Mouse (Mus musculus): ENCODE data around the gene Pde2a. TPM values are rescaled to one million over a fixed set of nuclear protein-coding genes. Genes with fewer than 3 reads are reported as not detected.

Pde2a gene
- total and polyA plus RNA-seq, 3 experiments, result 0.11 to 0.62 TPM; not detected in 1

- no peaks in the 10 kb centered on the region for H3K79me2 ChIP-seq (ENCODE audit: control insufficient read depth, insufficient read depth, low read length, poor library complexity)
- no peaks in the 10 kb centered on the region for H3K36me3 ChIP-seq (ENCODE audit: control insufficient read depth in 1 of 2, insufficient read depth in 2 of 2, low read length in 2 of 2)
- H3K9ac ChIP-seq (ENCODE audit: control insufficient read depth, low read depth, low read length, poor library complexity, severe bottlenecking), result no peak overlapping the region
- no peaks in the 10 kb centered on the region for H3K9me3 ChIP-seq (replicated peaks; ENCODE audit: insufficient read depth, low read length)
- H3K27me3 ChIP-seq (ENCODE audit: control insufficient read depth in 1 of 2, insufficient read depth in 2 of 2, low read length in 2 of 2), result no peaks in the 10 kb centered on the region; a peak in 1 of 4 replicates
- peaks cover 0 to 11% of the 10 kb centered on the region in 2 experiments; a peak in 2 of 4 replicates for H3K4me1 ChIP-seq (ENCODE audit: control insufficient read depth in 1 of 2, insufficient read depth in 2 of 2, low read length in 2 of 2)
- TF ChIP-seq CTCF (IDR thresholded peaks at IDR 0.05 in 2 of 3, conservative IDR thresholded peaks at IDR 0.05 in 1 of 3; ENCODE audit: control insufficient read depth in 1 of 3, insufficient read depth in 1 of 3, low read depth in 2 of 3, low read length in 3 of 3, poor library complexity in 1 of 3, severe bottlenecking in 1 of 3) (peak; percentile 60 to 77 (median 67)), RAD21 (IDR thresholded peaks at IDR 0.05; ENCODE audit: low read depth, low read length) (peak; percentile 68), ELF1 (IDR thresholded peaks at IDR 0.05; ENCODE audit: low read depth, low read length) (no peak), SMC3 (IDR thresholded peaks at IDR 0.05; ENCODE audit: low read depth, low read length) (peak; percentile 53), ZC3H11A (IDR thresholded peaks at IDR 0.05; ENCODE audit: low read depth, low read length) (peak; percentile 20; the same call in 1 of the 2 replicates)
- H3K27ac ChIP-seq (ENCODE audit: control insufficient read depth, low read depth, low read length), result no peak overlapping the region
- peak overlapping the region in 1 of 2 experiments; percentile 5; a peak in 1 of 4 replicates for H3K4me3 ChIP-seq (ENCODE audit: control insufficient read depth in 1 of 2, insufficient read depth in 1 of 2, low read depth in 2 of 2, low read length in 2 of 2)
- DNase-seq (ENCODE audit: low read depth, low spot score), result peak; percentile 62
Observed at GRCm38 (mm10) chr7:101503351-101503750, 81.9 kb downstream of the Pde2a start.

DNA sequence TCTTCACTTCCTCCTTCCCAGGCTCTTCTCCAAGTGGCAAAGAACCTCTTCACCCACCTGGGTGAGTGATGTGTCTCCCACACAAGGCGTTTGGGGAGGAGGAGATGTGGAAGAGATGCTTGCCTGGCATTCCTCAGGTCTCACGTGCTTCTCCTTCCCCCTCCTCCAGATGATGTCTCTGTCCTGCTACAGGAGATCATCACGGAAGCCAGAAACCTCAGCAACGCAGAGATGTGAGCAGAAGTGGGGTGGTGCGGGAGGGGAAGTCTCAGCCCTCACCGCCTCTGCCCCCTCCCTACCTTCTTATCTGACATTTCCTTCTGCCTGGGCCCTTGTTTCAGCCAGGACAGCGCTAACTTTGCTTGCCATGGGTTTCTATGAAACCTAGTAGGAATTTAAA is 82.3 kb downstream of the Pde2a start:
- H3K4me3 ChIP-seq (ENCODE audit: control insufficient read depth in 1 of 2, insufficient read depth in 1 of 2, low read depth in 2 of 2, low read length in 2 of 2), result peak overlapping the region in 1 of 2 experiments; percentile 43; a peak in 2 of 4 replicates
- peak overlapping the region; percentile 29; the same call in 1 of the 2 replicates for H3K9ac ChIP-seq (ENCODE audit: control insufficient read depth, low read depth, low read length, poor library complexity, severe bottlenecking)
- H3K9me3 ChIP-seq (replicated peaks; ENCODE audit: insufficient read depth, low read length), result no peaks in the 10 kb centered on the region
- H3K36me3 ChIP-seq (ENCODE audit: control insufficient read depth in 1 of 2, insufficient read depth in 2 of 2, low read length in 2 of 2), result no peaks in the 10 kb centered on the region
- no peaks in the 10 kb centered on the region; a peak in 1 of 4 replicates for H3K27me3 ChIP-seq (ENCODE audit: control insufficient read depth in 1 of 2, insufficient read depth in 2 of 2, low read length in 2 of 2)
- peak in 1 of 2 experiments; percentile 37; a peak in 1 of 4 replicates for TF ChIP-seq EP300 (IDR thresholded peaks at IDR 0.05; ENCODE audit: low read depth in 1 of 2, low read length in 2 of 2)
- TF ChIP-seq BHLHE40 (IDR thresholded peaks at IDR 0.05; ENCODE audit: borderline replicate concordance, low read depth, low read length), result peak; percentile 67; the same call in 1 of the 2 replicates
- peak; percentile 72 for TF ChIP-seq TAL1 (IDR thresholded peaks at IDR 0.05; ENCODE audit: low read length)
- no peak for TF ChIP-seq MXI1 (IDR thresholded peaks at IDR 0.05; ENCODE audit: low read depth, low read length)
- no peak for TF ChIP-seq POLR2AphosphoS2 (IDR thresholded peaks at IDR 0.05; ENCODE audit: low read length)
- peak; percentile 63; the same call in 1 of the 2 replicates for TF ChIP-seq GATA1 (IDR thresholded peaks at IDR 0.05; ENCODE audit: low read depth, low read length)
- 0 out of 2 replicates have a peak, but pooled peaks have one; percentile 24 for TF ChIP-seq TCF12 (IDR thresholded peaks at IDR 0.05; ENCODE audit: low read depth, low read length)
- TF ChIP-seq RCOR1 (IDR thresholded peaks at IDR 0.05; ENCODE audit: low read depth, low read length), result peak; percentile 34; the same call in 1 of the 2 replicates
- TF ChIP-seq MAZ (IDR thresholded peaks at IDR 0.05; ENCODE audit: low read depth, low read length), result peak; percentile 92; the same call in 1 of the 2 replicates
- H3K27ac ChIP-seq (ENCODE audit: control insufficient read depth, low read depth, low read length), result no peak overlapping the region
- no peaks in the 10 kb centered on the region for H3K79me2 ChIP-seq (ENCODE audit: control insufficient read depth, insufficient read depth, low read length, poor library complexity)
- DNase-seq (ENCODE audit: low read depth, low spot score), result peak; percentile 84
- peaks cover 0 to 11% of the 10 kb centered on the region in 2 experiments; a peak in 2 of 4 replicates for H3K4me1 ChIP-seq (ENCODE audit: control insufficient read depth in 1 of 2, insufficient read depth in 2 of 2, low read length in 2 of 2)

DNA sequence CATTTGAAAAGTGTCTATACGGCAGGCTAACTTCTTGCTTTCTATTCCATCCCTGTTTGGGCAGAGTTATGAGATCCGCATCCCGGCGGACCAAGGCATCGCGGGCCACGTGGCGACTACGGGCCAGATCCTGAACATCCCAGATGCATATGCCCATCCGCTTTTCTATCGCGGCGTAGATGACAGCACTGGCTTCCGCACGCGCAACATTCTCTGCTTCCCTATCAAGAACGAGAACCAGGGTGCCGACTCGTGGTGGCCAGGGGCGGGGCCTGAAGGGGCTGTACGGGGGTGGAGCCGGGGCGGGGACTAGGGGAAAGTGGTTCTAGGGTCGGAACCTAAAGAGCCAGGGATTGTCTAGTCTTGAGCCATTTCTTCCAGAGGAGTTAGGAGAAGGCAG is 83.0 kb downstream of the Pde2a start:
- peak overlapping the region; percentile 29 for H3K9ac ChIP-seq (ENCODE audit: control insufficient read depth, low read depth, low read length, poor library complexity, severe bottlenecking)
- H3K36me3 ChIP-seq (ENCODE audit: control insufficient read depth in 1 of 2, insufficient read depth in 2 of 2, low read length in 2 of 2), result no peaks in the 10 kb centered on the region
- no peak overlapping the region for H3K27ac ChIP-seq (ENCODE audit: control insufficient read depth, low read depth, low read length)
- TF ChIP-seq MAZ (IDR thresholded peaks at IDR 0.05; ENCODE audit: low read depth, low read length), result no peak
- TF ChIP-seq CHD1 (IDR thresholded peaks at IDR 0.05; ENCODE audit: low read depth, low read length), result no peak
- TF ChIP-seq TAL1 (IDR thresholded peaks at IDR 0.05; ENCODE audit: low read length), result no peak
- peak; percentile 51; the same call in 1 of the 2 replicates for TF ChIP-seq NRF1 (IDR thresholded peaks at IDR 0.05; ENCODE audit: insufficient read depth, low read depth, low read length, poor library complexity, severe bottlenecking)
- peak; percentile 69 for TF ChIP-seq MXI1 (IDR thresholded peaks at IDR 0.05; ENCODE audit: low read depth, low read length)
- peak; percentile 64 for TF ChIP-seq SIN3A (IDR thresholded peaks at IDR 0.05; ENCODE audit: low read length)
- no peak for TF ChIP-seq CTCF (IDR thresholded peaks at IDR 0.05 in 2 of 3, conservative IDR thresholded peaks at IDR 0.05 in 1 of 3; ENCODE audit: control insufficient read depth in 1 of 3, insufficient read depth in 1 of 3, low read depth in 2 of 3, low read length in 3 of 3, poor library complexity in 1 of 3, severe bottlenecking in 1 of 3)
- no peak for TF ChIP-seq ETS1 (IDR thresholded peaks at IDR 0.05; ENCODE audit: low read depth, low read length)
- no peak for TF ChIP-seq USF1 (IDR thresholded peaks at IDR 0.05; ENCODE audit: low read depth, low read length)
- TF ChIP-seq JUND (IDR thresholded peaks at IDR 0.05; ENCODE audit: low read depth, low read length), result no peak
- peak in 1 of 2 experiments; percentile 33; a peak in 1 of 4 replicates for TF ChIP-seq POLR2A (IDR thresholded peaks at IDR 0.05; ENCODE audit: control insufficient read depth in 1 of 2, insufficient read depth in 1 of 2, low read depth in 1 of 2, low read length in 2 of 2, poor library complexity in 1 of 2)
- TF ChIP-seq MAX (IDR thresholded peaks at IDR 0.05; ENCODE audit: low read length), result peak; percentile 80
- 0 out of 2 replicates have a peak, but pooled peaks have one; percentile 18 for TF ChIP-seq MYC (IDR thresholded peaks at IDR 0.05; ENCODE audit: low read depth, low read length)
- H3K9me3 ChIP-seq (replicated peaks; ENCODE audit: insufficient read depth, low read length), result no peaks in the 10 kb centered on the region
- H3K4me3 ChIP-seq (ENCODE audit: control insufficient read depth in 1 of 2, insufficient read depth in 1 of 2, low read depth in 2 of 2, low read length in 2 of 2), result peak overlapping the region; percentile 43 to 48
- no peaks in the 10 kb centered on the region; a peak in 1 of 4 replicates for H3K27me3 ChIP-seq (ENCODE audit: control insufficient read depth in 1 of 2, insufficient read depth in 2 of 2, low read length in 2 of 2)
- H3K4me1 ChIP-seq (ENCODE audit: control insufficient read depth in 1 of 2, insufficient read depth in 2 of 2, low read length in 2 of 2), result peaks cover 0 to 11% of the 10 kb centered on the region in 2 experiments; a peak in 2 of 4 replicates
- no peaks in the 10 kb centered on the region for H3K79me2 ChIP-seq (ENCODE audit: control insufficient read depth, insufficient read depth, low read length, poor library complexity)
- DNase-seq (ENCODE audit: low read depth, low spot score), result peak; percentile 83

Measured in MEL (cell line).